Mouse (Mus musculus) c-Kit-positive CD71-positive TER-119-negative erythroid progenitor cells, embryonic 14.5 days (primary cell): ENCODE measurements around the gene Plvap.
"Not testable (repeated sequence)": the region's sequence is repeated elsewhere in the genome, so short reads cannot be mapped to it uniquely, and the experiment has no call there.

Source experiments
- DNase-seq: peaks from one replicate; pipeline ENCODE4 v3.0.0-alpha.2; 2013; ENCODE audit warnings: low read depth

Plvap gene

DNA sequence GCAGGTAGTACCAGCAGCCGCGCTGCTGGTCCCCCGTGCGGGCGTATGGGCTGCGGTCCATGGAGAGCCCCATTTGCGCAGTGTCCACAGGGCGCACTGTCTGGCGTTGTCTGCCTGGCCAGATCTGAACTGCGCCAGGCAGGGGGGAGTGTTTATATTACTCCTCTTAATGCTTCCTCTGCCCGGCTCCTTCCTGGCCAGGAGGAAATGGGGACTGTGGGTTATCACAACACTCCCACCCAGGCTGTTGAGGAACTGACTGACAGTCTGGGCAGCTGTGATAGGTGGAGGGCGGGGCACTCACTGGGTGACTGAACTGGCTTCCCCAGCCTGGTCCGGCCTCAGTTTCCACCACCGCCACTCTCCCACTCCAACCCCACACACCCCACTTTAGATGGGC lies at the start of gene Plvap:
Plvap (minus strand) TSS at position 109 of the 400 bp plus-strand sequence.
- DNase-seq: peak; percentile 64

DNA sequence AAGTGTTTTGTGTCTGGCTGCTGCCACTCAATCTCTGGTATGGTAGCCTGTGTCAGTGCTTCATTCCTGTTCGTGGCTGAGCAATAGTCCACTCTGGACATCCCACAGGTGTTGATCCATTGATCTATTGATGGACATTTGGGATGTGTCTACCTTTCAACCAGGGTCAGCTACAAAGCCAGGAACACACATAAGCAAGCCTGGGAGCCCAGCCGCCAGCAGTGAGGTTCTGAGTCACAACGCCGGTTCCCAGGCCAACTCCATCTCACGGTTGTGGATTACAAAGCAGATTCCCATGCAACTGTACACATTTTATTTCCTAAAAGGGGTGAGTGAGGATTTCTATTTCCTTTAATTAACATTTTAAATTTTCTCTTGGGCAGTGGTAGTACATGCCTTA lies 49.2 kb upstream of the Plvap start:
- DNase-seq: no peak

- no peak for DNase-seq
Measured at GRCm38 (mm10) chr8:71560071-71560470, 48.5 kb upstream of the Plvap start.

- DNase-seq: peak; percentile 85
Measured at GRCm38 (mm10) chr8:71558958-71559690, 47.6 kb upstream of the Plvap start.

DNA sequence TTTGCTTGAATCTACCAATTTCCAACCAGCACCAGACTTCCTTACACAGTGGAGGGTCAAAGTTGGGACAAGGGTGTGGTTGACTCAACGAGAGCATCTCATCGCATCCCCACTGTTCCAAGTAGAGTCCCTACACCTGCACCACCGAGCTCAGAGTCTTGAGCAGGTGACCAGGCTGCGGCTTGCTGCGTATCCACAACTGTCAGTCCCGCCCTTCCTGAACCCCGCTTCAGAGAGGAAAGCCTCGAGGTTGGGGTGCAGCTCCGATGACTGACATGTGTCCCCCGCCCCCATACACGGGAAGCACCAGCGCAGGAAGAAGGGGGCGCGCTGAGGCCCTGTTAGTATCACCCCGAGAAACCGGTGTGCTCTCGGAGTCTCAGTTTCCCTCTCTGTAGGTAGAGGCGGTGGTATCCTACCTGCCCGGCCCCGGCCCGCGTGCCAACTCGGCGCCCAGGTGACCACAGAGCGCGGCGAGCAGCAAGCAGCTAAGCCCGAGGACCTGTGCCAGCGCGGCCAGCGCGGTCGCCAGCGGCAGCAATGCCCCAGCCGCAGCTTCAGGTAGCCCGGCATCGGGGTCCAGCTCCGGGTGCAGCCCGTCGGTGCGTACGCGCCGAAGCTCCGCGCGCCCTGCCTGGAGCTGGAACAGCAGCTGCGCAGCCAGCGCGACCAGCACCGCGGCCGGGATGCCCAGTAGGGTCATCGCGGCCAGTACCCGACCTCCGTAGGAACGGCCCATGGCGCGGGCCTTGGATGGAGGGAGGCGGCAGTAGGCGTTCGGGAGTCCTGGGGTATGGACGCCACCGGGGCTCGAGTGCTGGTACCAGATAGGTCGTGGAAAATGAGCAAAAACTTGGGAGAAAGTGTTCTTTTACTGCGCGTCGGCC lies 46.8 kb upstream of the Plvap start, which contains the start of gene Tmem221:
Tmem221 (minus strand) TSS at position 801 of the 887 bp plus-strand sequence.
- no peak for DNase-seq

DNA sequence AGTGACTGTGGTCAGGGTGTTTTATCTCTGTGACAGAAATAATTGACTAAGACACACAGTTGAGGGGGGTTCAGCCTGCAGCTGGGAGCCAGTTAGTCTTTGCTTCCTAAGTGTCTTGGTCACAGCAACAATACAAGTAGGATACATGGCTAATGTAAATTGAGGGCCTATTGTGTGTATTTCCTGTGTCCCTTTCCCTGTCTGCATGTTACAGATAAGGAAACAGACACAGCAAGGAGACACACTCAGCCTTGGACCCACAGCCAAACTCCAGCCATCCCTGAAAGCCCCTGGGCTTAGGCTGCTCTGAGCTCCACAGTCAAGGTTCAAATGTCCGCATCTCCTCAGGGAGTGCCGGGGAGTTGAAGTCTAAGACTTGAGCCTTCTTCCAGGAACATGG lies 43.1 kb upstream of the Plvap start:
- no peak for DNase-seq

DNA sequence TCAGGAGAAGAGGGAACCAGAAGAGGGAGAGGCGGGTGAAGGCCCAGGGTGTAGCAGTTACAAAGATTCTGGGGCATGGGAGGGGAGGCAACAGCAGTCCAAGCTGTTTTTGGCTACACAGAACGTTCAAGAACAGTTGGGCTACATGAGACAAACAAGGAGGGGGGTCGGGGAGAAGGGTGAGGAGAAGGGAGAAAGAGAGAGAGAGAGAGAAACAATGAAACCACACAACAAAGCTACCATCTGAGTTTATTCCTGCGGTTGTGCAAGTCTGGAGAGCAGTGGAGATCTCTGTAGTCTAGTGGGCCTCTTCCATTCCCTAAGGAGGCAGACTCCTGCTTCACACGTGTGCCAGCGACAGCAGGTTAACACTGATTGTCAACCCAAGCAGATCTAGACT lies 42.4 kb upstream of the Plvap start:
- DNase-seq: no peak

GRCm38 (mm10) chr8:71552770-71553169 lies 41.2 kb upstream of the Plvap start:
- no peak for DNase-seq

DNA sequence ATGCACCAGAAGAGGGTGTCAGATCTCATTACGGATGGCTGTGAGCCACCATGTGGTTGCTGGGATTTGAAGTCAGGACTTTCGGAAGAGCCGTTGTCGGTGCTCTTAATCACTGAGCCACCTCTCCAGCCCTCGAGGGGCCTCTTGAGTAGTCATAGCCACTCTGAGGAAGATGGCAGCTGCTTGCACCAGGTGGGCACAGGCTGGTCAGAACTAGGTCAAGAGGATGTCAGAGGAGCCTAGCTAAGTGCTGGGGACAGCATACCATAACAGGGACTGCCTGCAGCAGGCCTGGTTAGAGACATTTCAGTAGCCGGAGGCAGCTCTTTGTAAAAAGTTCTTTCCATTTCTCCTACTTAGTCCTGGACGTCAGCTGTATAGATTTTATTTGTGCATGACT lies 39.2 kb upstream of the Plvap start:
- no peak for DNase-seq

GRCm38 (mm10) chr8:71547590-71547989 lies 36.0 kb upstream of the Plvap start:
- DNase-seq: no peak

DNA sequence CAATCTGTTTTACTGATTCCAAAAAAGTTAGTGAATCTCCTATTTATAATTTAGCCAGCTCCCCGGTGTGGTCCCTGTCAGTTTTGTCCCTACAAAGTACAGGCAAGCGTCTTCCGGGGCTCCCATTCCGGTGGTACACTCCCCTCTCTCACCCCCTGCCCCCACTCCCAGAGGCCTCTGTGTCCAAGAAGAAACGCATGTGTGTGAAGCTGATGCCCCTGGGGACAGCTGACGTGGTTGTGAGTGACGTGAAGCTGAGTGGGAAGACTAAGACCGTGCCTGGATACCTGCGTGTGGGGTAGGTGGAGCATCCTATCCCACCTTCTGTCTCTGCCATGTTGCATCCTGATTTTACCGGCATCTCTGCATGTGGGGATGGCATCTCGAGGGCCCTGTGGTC lies 33.5 kb upstream of the Plvap start:
- no peak for DNase-seq

DNA sequence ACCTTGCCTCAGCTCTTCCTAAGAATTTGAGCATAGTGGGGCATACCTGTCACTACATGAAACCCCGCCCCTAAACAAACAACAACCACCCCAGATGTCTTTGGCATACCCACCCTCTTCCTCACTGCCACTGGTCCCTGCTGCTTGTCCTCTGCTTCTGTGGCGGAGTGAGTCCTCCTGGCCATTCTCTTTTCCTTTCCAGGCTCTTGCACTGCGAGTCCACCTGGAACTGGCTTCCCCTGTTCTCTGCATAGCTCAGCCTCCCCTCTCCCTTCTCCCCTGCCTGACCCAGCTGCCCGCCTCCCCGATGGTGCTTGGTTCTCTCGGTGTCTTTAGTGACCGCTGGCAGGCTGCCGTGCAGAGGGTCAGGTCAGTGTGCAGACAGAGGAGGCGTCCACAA lies 32.2 kb upstream of the Plvap start:
- DNase-seq: no peak

GRCm38 (mm10) chr8:71542632-71543343 lies 31.2 kb upstream of the Plvap start, which contains the start of gene Mvb12a:
Gene Mvb12a, plus strand, starts transcription at chr8:71542922.
- peak; percentile 96 for DNase-seq

DNA sequence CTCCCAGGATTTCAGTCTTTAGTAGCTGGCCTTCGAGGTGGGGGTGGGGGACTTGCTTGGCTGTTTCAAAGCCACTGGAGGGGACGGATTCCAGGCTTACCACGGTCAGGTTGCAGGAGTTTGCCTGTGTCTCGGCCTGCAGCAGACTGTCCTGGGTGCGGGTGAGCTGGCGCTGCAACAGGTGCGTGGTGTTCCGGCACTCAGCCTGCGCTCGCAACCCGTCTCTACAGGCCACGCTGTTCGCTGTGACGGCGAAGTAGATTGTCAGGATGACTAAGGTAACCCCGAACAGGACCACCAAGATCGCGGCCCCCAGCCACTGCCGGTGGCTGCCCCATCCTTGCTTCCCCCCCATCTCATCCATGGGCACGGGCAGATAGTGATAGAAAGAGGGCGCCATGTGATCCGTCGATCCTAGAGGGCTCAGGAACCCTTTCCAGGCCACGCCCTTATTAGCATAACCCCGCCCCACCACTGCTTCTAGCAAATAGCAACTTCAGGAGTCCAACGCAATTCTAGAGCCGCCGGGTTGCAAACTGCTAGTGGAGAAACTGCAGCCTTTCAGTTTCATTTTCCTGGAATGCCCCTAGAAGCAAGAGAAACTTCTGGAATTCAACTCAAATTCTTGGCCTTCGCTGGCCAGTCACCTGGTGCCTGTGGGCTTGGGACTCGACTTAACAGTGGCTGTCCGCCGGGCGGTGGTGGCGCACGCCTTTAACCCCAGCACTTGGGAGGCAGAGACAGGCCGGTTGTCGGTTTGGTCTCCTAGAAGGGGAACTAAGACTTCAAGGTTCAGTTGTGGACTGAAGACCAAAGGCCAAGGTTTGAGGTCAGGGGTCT lies 25.7 kb upstream of the Plvap start, which contains the start of gene Bst2:
Bst2 (minus strand) TSS at position 429 of the 840 bp plus-strand sequence.
- DNase-seq: peak; percentile 98

- DNase-seq: no peak
Measured at GRCm38 (mm10) chr8:71535663-71536062, 24.1 kb upstream of the Plvap start.

- DNase-seq: no peak
Measured at GRCm38 (mm10) chr8:71534263-71534810, 22.8 kb upstream of the Plvap start.

DNA sequence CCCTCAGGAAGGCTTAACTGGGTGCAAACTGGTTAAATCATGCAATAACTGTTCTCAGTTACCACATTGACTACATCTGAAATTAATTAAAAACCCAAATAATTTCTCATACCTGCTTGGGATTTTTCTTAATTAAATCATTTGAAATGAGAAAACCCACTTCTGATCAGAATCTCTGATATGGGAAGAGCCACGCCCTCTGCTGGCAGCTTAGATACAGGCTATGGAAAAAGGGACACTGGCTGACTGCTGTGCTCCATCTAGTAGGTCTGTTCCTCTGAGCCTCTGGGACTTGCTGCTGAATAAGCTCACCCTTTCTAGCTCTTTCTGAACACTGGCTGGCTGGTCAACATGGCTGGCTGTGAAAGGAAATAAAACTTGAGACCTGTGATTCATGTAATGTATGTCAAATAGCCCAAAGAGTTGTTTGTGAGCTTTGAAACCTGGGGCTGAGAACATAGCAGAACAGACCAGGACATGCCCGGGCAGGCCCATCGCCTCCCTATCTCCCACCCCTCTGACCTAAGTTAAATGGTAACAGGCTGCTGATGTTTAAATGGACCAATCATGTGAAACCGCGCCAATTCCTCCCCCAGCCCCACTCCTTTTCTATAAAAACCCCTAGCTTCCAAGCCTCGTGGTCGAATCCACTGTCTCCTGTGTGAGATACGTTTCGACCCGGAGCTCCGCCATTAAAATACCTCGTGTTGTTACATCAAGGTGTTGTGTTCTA lies 19.3 kb upstream of the Plvap start:
- not testable (repeated sequence) for DNase-seq

DNA sequence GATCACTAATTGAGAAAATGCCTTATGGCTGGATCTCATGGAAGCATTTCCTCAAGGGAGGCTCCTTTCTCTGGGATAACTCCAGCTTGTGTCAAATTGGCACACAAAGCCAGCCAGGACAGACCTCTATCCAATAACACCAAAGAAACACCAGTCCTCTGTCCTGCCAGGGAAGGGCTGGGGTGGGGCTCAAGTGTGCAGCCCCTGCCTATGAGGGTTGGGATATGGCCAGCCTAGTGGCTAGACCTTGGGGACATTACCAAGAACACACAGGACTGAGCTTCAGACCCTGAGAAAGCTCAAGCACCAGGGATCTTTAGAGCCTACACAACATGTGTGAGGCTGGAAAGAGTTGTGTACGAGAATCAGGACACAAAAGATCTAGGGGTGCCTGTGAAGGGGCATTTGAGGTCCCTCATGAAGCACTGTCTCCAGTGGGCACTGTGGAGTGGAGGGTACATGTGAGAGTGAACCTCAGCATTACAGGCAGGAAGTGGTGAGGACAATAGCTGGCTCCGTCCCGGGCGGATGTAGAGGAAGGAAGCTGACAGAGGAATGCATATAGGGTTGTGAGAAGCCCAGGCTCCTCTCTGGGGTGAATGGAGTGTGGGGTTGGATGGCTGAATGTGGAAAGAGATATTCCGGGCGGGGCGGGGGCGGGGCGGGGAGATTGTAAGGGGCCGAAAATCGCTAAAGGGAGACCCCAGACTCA lies 17.0 kb upstream of the Plvap start:
- DNase-seq: no peak

- no peak for DNase-seq
Measured at GRCm38 (mm10) chr8:71527162-71527870, 15.8 kb upstream of the Plvap start.
